Mouse (Mus musculus) embryonic fibroblast, embryonic 13.5 days (primary cell): ENCODE data around the gene Gpx2. TPM values are rescaled to one million over a fixed set of nuclear protein-coding genes. Genes with fewer than 3 reads are reported as not detected.

Source experiments
- H3K27ac ChIP-seq: 2 replicates; pipeline ENCODE4 v1.5.1; 2012; ENCODE audit warnings: low read length, control low read depth, inconsistent platforms; ENCODE audit not compliant: insufficient read depth
- H3K4me1 ChIP-seq: 2 replicates; pipeline ENCODE4 v1.6.1; 2011; ENCODE audit warnings: low read length; ENCODE audit not compliant: control insufficient read depth, insufficient read depth
- H3K4me3 ChIP-seq: 2 replicates; pipeline ENCODE4 v1.5.1; 2011; ENCODE audit warnings: mild to moderate bottlenecking, control low read depth, low read length; ENCODE audit not compliant: insufficient read depth
- CTCF ChIP-seq: IDR thresholded peaks from 2 replicates; pipeline ENCODE4 v1.5.1; 2011; ENCODE audit warnings: mild to moderate bottlenecking, control low read depth, low read length, moderate library complexity, borderline replicate concordance; ENCODE audit not compliant: insufficient read depth
- POLR2A ChIP-seq: IDR thresholded peaks from 2 replicates; pipeline ENCODE4 v1.6.1; 2011; ENCODE audit warnings: low read depth, mild to moderate bottlenecking, control low read depth, low read length, moderate library complexity
- polyA plus RNA-seq: library from polyadenylated mRNA; stranded (reverse); fragments of >200 nt; gene quantifications from 2 replicates; pipeline ENCODE4 v1.2.4, GENCODE M21; 2011; ENCODE audit warnings: low read depth; ENCODE audit not compliant: missing spikeins, insufficient read length

The Gpx2 gene
- polyA plus RNA-seq, 1 experiment: not detected

- TF ChIP-seq CTCF (no peak), POLR2A (no peak)
- Histone ChIP-seq H3K4me3 (peak overlapping the region; percentile 40), H3K27ac (no peak overlapping the region), H3K4me1 (peaks cover 3% of the 10 kb centered on the region)
Observed at GRCm38 (mm10) chr12:76822002-76822650, 26.8 kb upstream of the Gpx2 start.

DNA sequence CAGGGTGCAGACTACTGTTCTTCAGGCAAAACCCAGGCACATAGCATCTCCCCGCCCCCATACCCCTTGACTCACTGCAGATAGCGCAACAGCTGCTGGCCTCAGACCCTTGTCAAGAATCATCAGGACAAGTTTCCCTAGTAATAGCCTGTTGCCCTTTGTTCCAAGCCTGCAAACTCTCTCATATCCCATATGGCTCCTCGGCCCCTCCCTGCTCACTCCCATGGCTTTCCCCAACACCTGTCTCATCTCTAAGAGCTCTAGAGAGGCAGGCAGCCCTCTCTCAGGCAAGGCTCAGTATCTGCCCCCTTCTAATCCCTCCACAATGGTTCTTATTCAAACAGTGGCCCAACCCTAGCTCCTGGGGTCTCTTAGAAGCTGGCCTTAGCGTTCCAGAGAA lies 25.3 kb upstream of the Gpx2 start:
- peaks cover 3% of the 10 kb centered on the region for H3K4me1 ChIP-seq
- no peak overlapping the region for H3K4me3 ChIP-seq
- TF ChIP-seq POLR2A (no peak), CTCF (no peak)
- H3K27ac ChIP-seq: no peak overlapping the region

DNA sequence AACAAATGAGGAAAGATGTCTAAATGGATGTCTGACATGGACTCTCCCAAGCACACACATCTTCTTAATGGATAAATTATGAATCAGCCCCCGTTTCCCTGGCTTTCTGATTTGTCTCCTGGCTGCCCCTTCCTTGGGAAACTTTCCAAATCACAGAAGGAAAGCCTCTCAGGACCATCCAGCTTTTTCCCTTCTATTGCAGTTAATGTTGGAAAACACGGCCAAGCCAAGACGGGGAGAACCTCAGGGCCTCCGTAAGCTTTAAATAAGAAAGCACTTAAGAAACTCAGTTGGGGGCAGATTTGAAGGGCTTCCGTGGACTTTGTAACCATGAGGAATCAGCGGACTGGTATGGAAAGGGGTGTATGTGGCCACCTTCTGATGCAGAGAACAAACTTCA lies 24.5 kb upstream of the Gpx2 start:
- Histone ChIP-seq H3K4me3 (no peak overlapping the region), H3K4me1 (peaks cover 3% of the 10 kb centered on the region), H3K27ac (no peak overlapping the region)
- TF ChIP-seq CTCF (no peak), POLR2A (no peak)

GRCm38 (mm10) chr12:76818908-76819307 lies 23.6 kb upstream of the Gpx2 start:
- peaks cover 3% of the 10 kb centered on the region; the same call in 1 of the 2 replicates for H3K4me1 ChIP-seq
- no peak overlapping the region for H3K27ac ChIP-seq
- TF ChIP-seq CTCF: no peak
- TF ChIP-seq POLR2A: no peak
- H3K4me3 ChIP-seq: no peak overlapping the region

DNA sequence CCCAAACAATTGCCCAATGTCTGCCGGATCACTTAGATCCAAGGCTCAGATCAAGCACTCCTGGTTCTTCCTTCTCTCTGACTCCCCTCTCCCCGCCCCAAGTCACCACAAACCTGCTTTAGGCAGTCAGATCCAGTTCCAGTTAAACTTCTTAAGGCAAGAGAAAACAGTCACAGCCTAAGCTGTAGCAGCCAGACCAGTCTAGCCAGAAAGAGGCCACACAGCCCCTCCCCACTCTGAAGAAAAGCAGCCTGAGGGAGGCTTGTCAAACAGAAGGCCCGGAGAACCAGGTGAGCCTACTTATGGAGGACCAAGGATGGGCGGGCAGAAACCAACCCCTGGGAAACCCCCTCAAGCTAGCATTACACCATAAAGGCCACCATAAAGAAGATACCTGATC lies 22.8 kb upstream of the Gpx2 start:
- TF ChIP-seq POLR2A (no peak), CTCF (no peak)
- H3K4me1 ChIP-seq: peaks cover 3% of the 10 kb centered on the region; the same call in 1 of the 2 replicates
- no peak overlapping the region for H3K27ac ChIP-seq
- no peak overlapping the region for H3K4me3 ChIP-seq

- TF ChIP-seq CTCF (no peak), POLR2A (no peak)
- H3K4me3 ChIP-seq: no peak overlapping the region
- peaks cover 3% of the 10 kb centered on the region; the same call in 1 of the 2 replicates for H3K4me1 ChIP-seq
- no peak overlapping the region for H3K27ac ChIP-seq
Observed at GRCm38 (mm10) chr12:76817176-76817575, 21.8 kb upstream of the Gpx2 start.

- TF ChIP-seq CTCF (no peak), POLR2A (no peak)
- peaks cover 3% of the 10 kb centered on the region; the same call in 1 of the 2 replicates for H3K4me1 ChIP-seq
- H3K4me3 ChIP-seq: no peak overlapping the region
- H3K27ac ChIP-seq: no peak overlapping the region
Observed at GRCm38 (mm10) chr12:76816720-76817119, 21.4 kb upstream of the Gpx2 start.

- no peak overlapping the region for H3K27ac ChIP-seq
- no peak overlapping the region for H3K4me3 ChIP-seq
- TF ChIP-seq CTCF (no peak), POLR2A (no peak)
- H3K4me1 ChIP-seq: peaks cover 3% of the 10 kb centered on the region; the same call in 1 of the 2 replicates
Observed at GRCm38 (mm10) chr12:76814120-76814519, 18.8 kb upstream of the Gpx2 start.

- H3K27ac ChIP-seq: no peak overlapping the region
- no peak overlapping the region for H3K4me3 ChIP-seq
- TF ChIP-seq CTCF (no peak), POLR2A (no peak)
Observed at GRCm38 (mm10) chr12:76813543-76813942, 18.2 kb upstream of the Gpx2 start.

DNA sequence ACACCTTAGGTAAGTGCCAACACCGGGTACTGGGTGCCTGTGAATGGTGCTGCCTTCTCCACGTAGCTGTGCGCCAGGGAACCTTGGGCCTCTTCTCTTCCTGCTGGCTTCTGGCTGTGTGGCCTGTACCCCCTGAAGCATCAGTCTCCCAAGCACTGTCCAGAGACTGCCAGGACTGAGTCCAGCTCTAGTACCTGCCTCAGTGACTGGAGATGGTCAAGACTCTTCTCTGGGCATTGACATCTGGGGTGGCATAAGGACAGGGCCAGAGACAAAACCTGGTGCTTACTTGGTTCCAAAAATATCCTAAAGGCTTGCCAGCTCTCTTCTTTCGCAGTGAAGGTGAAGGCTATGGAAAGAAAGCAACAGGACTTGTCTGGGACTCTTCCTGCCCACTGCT lies 15.7 kb upstream of the Gpx2 start:
- H3K4me1 ChIP-seq: no peaks in the 10 kb centered on the region
- H3K4me3 ChIP-seq: no peak overlapping the region
- no peak overlapping the region for H3K27ac ChIP-seq
- no peak for TF ChIP-seq CTCF
- TF ChIP-seq POLR2A: no peak

More at GRCm38 (mm10) chr12:76813543-76813942, 18.2 kb upstream of the Gpx2 start:
- peaks cover 3% of the 10 kb centered on the region; the same call in 1 of the 2 replicates for H3K4me1 ChIP-seq

GRCm38 (mm10) chr12:76810491-76810890 lies 15.1 kb upstream of the Gpx2 start:
- TF ChIP-seq POLR2A (no peak), CTCF (no peak)
- H3K27ac ChIP-seq: no peak overlapping the region
- no peak overlapping the region for H3K4me3 ChIP-seq
- H3K4me1 ChIP-seq: 0 out of 2 replicates have a peak, but pooled peaks cover under 1% of the 10 kb centered on the region
